Mouse (Mus musculus): ENCODE results near the gene Hsf2bp. TPM values are rescaled to one million over a fixed set of nuclear protein-coding genes. Genes with fewer than 3 reads are reported as not detected.

Hsf2bp gene
- total and polyA plus RNA-seq, 3 experiments: 0.04 to 0.15 TPM; not detected in 1

- no peak overlapping the region for H3K9ac ChIP-seq (ENCODE audit: control insufficient read depth, low read depth, low read length, poor library complexity, severe bottlenecking)
- H3K4me1 ChIP-seq (ENCODE audit: control insufficient read depth in 1 of 2, insufficient read depth in 2 of 2, low read length in 2 of 2): no peaks in the 10 kb centered on the region
- H3K27me3 ChIP-seq (ENCODE audit: control insufficient read depth in 1 of 2, insufficient read depth in 2 of 2, low read length in 2 of 2): peaks cover 0 to 1% of the 10 kb centered on the region in 2 experiments; a peak in 2 of 4 replicates
- DNase-seq (ENCODE audit: low read depth, low spot score): no peak
- no peaks in the 10 kb centered on the region for H3K9me3 ChIP-seq (replicated peaks; ENCODE audit: insufficient read depth, low read length)
- no peaks in the 10 kb centered on the region for H3K79me2 ChIP-seq (ENCODE audit: control insufficient read depth, insufficient read depth, low read length, poor library complexity)
- no peak overlapping the region for H3K4me3 ChIP-seq (ENCODE audit: control insufficient read depth in 1 of 2, insufficient read depth in 1 of 2, low read depth in 2 of 2, low read length in 2 of 2)
- no peak overlapping the region for H3K27ac ChIP-seq (ENCODE audit: control insufficient read depth, low read depth, low read length)
- no peak for TF ChIP-seq ETS1 (IDR thresholded peaks at IDR 0.05; ENCODE audit: low read depth, low read length)
- no peak for TF ChIP-seq HCFC1 (IDR thresholded peaks at IDR 0.05; ENCODE audit: low read depth, low read length)
- no peaks in the 10 kb centered on the region for H3K36me3 ChIP-seq (ENCODE audit: control insufficient read depth in 1 of 2, insufficient read depth in 2 of 2, low read length in 2 of 2)
Observed at GRCm38 (mm10) chr17:31929032-31929431, 107.1 kb downstream of the Hsf2bp start.

- DNase-seq (ENCODE audit: low read depth, low spot score): no peak
- peaks cover 0 to 1% of the 10 kb centered on the region in 2 experiments; a peak in 2 of 4 replicates for H3K27me3 ChIP-seq (ENCODE audit: control insufficient read depth in 1 of 2, insufficient read depth in 2 of 2, low read length in 2 of 2)
- no peak overlapping the region for H3K9ac ChIP-seq (ENCODE audit: control insufficient read depth, low read depth, low read length, poor library complexity, severe bottlenecking)
- no peaks in the 10 kb centered on the region for H3K4me1 ChIP-seq (ENCODE audit: control insufficient read depth in 1 of 2, insufficient read depth in 2 of 2, low read length in 2 of 2)
- H3K79me2 ChIP-seq (ENCODE audit: control insufficient read depth, insufficient read depth, low read length, poor library complexity): no peaks in the 10 kb centered on the region
- no peak overlapping the region for H3K27ac ChIP-seq (ENCODE audit: control insufficient read depth, low read depth, low read length)
- no peak for TF ChIP-seq TAL1 (IDR thresholded peaks at IDR 0.05; ENCODE audit: low read length)
- TF ChIP-seq ETS1 (IDR thresholded peaks at IDR 0.05; ENCODE audit: low read depth, low read length): no peak
- TF ChIP-seq E2F4 (IDR thresholded peaks at IDR 0.05; ENCODE audit: borderline replicate concordance, low read depth, low read length): no peak
- no peak for TF ChIP-seq USF1 (IDR thresholded peaks at IDR 0.05; ENCODE audit: low read depth, low read length)
- no peak for TF ChIP-seq MYC (IDR thresholded peaks at IDR 0.05; ENCODE audit: low read depth, low read length)
- no peak for TF ChIP-seq USF2 (IDR thresholded peaks at IDR 0.05; ENCODE audit: borderline replicate concordance in 1 of 2, insufficient read depth in 1 of 2, low read depth in 1 of 2, low read length in 2 of 2)
- TF ChIP-seq NELFE (IDR thresholded peaks at IDR 0.05; ENCODE audit: low read depth, low read length): no peak
- no peak for TF ChIP-seq ZC3H11A (IDR thresholded peaks at IDR 0.05; ENCODE audit: low read depth, low read length)
- TF ChIP-seq EP300 (IDR thresholded peaks at IDR 0.05; ENCODE audit: low read depth in 1 of 2, low read length in 2 of 2): no peak
- no peak for TF ChIP-seq MXI1 (IDR thresholded peaks at IDR 0.05; ENCODE audit: low read depth, low read length)
- no peak for TF ChIP-seq MAZ (IDR thresholded peaks at IDR 0.05; ENCODE audit: low read depth, low read length)
- no peak for TF ChIP-seq POLR2AphosphoS2 (IDR thresholded peaks at IDR 0.05; ENCODE audit: low read length)
- no peak for TF ChIP-seq SIN3A (IDR thresholded peaks at IDR 0.05; ENCODE audit: low read length)
- TF ChIP-seq BHLHE40 (IDR thresholded peaks at IDR 0.05; ENCODE audit: borderline replicate concordance, low read depth, low read length): no peak
- no peak for TF ChIP-seq ZNF384 (IDR thresholded peaks at IDR 0.05; ENCODE audit: low read depth, low read length)
- no peak for TF ChIP-seq JUND (IDR thresholded peaks at IDR 0.05; ENCODE audit: low read depth, low read length)
- H3K4me3 ChIP-seq (ENCODE audit: control insufficient read depth in 1 of 2, insufficient read depth in 1 of 2, low read depth in 2 of 2, low read length in 2 of 2): no peak overlapping the region
- no peaks in the 10 kb centered on the region for H3K36me3 ChIP-seq (ENCODE audit: control insufficient read depth in 1 of 2, insufficient read depth in 2 of 2, low read length in 2 of 2)
- H3K9me3 ChIP-seq (replicated peaks; ENCODE audit: insufficient read depth, low read length): no peaks in the 10 kb centered on the region
Observed at GRCm38 (mm10) chr17:31927895-31928626, 108.1 kb downstream of the Hsf2bp start.

Measured in MEL (cell line).